Mouse (Mus musculus): ENCODE results near the gene Sds. TPM values are rescaled to one million over a fixed set of nuclear protein-coding genes. Genes with fewer than 3 reads are reported as not detected.
A peak's percentile ranks its signal among the peaks of the same experiment; 100 is the strongest.

The Sds gene
- total RNA-seq, 2 experiments from 2014 or later: not detected

DNA sequence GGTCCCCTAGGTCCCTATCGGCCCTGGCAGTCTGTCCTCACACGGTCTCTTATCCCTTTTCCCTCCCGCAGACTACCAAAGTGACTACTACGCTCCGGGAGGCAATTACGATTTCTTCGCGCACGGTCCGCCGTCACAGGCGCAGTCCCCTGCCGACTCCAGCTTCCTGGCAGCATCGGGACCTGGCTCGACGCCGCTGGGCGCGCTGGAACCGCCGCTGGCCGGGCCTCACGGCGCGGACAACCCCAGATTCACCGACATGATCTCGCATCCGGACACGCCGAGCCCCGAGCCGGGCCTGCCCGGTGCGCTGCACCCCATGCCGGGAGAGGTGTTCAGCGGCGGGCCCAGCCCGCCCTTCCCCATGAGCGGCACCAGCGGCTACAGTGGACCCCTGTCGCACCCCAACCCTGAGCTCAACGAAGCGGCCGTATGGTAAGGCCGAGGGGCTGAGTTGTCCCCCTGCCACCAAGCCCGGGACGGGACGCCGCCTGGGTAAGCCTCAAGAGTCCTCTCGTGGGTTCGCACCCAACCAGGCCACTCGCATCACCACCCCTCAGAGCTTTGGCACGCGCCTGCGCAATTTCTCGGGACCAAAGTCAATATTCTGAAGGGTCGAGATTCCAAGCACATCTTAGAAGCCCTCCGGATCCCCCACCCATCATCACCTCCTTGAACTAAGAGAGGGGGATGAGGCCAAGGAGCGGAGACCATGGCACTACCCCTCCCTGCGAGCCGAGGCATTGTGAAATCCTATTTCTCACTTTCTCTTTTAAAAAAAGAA lies 36.2 kb upstream of the Sds start:
- no peak for DNase-seq (ENCODE audit: low spot score in 2 of 2)

DNA sequence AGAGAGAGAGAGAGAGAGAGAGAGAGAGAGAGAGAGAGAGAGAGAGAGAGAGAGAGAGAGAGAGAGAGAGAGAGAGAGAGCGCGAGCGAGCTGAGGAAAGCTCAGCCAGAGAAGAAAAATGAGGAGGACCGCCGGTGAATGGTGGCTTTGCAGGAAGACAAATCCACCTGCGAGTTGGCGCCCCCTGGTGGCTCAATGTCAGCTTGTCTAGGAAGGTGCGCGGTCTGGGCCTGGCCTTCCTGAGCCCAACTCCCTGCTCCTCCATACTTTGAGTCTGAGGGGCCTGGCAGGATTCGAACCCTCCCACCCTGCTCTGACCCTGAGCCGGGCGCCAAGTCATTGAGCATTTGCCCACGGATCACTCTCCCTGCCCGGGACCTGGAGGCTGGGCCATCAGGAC lies 35.6 kb upstream of the Sds start:
- peak; percentile 77 to 85 for DNase-seq (ENCODE audit: low spot score in 2 of 2)

DNA sequence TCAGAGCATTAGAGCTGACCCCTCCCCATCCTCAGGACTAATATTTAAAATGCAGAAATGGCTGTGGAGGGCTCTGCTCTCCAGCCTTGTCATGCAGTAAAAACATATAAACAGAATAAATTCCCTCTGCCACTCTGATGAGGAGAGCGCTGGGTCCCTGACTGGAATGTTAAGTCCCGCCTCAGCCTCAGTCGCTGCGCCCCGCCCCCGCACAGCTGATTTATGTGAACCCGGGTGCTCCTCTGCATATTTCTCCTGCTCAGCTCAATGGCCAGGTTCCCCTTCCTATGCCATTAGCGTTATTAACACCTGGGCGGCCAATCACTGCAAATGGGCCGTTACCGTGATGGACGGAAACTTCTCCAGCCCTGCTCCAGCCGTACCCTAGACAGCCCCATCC lies 29.0 kb upstream of the Sds start:
- no peak for DNase-seq (ENCODE audit: low spot score in 2 of 2)

DNA sequence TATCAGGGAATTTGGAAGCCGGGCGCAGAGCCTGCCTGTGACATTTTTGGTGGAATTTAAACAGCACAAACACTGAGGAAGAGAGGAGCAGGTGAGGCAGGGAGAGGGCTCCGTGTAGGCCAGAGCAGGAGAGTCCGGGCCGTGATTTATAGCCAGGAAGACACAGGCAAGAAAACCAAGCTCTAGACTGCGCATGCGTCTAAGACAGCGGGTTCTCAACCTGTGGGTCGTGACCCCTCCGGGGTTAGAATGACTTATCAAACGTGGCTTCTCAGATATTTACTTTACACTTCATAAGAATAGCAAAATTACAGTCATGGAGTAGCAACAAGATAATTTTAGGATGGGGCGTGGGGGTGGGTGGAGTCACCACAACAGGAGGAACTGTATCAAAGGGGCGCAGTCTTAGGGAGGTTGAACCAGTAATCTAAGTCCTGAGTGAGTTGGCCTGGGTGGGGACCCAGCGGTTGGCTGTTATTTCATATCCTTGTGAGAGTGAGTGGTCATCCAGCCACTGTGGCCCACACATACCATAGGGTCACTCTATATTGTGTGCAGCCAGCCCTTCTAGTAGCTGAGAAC lies 21.5 kb upstream of the Sds start:
- no peak for DNase-seq (ENCODE audit: low spot score in 2 of 2)

DNA sequence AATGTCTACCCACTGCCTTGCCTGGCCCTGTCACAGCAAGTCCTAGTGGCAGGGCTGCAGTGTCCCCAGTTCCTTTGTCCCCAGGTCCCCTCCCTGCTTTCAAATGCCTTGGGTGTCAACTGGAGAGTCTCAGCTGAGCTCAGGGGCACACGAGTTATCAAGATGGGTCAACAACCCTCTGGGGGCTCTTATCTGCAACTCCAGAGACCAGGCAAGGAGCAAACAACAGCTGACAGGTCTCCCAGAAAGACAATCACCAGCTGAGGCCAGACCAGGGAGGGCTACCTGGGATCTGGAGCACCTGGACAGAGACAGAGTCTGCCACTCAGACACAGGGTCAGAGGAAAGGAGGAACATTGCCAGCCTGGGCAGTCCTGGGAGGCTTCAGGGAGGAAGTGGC lies 20.1 kb upstream of the Sds start:
- no peak for DNase-seq (ENCODE audit: low spot score in 2 of 2)

DNA sequence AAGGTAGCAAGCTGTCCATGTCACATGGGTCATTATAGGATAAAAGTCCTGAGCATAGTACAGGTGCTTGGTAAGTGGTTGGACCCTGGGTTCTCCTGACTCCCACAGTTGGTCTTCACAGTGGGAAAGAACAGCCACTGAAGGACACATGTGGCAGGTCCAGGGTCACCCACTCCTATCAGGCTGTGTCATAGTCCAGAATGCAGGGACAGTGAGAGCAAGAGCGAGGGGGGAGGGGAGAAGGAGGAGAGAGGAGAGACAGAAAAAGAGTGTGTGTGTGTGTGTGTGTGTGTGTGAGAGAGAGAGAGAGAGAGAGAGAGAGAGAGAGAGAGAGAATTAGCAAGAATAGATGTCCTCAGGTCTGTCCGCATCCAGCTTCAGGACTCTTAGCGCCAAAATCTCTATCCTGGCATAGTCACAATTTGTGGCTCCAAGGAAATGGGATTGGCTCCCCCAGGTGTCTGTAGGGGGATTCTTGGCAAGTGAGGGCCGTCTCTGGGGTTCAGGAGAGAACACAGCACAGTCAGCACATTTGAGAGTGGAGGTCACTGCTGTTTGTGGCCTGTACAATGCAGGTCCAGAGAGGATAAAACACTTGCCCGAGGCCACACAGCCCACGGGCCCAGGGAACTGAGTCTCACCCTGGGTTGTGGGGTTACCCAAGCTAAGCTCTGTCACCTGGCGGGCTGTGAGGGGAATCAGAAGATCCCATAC lies 19.3 kb upstream of the Sds start:
- no peak for DNase-seq (ENCODE audit: low spot score in 2 of 2)

DNA sequence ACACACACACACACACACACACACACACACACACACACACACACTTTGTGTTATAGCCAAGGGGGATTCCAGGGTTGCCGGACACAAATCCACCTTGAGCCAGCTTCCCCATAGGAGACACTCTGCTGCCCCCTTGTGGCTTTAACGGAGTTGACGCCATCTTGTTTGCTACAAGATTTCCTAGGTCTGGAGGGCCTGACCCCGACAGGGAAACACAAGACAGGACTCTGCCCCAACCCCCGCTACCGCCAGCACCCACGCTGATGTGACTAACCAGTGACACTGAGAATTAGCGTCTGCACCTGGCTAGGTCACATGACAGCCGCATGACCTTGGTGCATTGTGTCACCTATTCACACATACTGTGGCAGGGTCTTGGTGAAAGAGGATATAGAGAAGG lies 18.7 kb upstream of the Sds start:
- DNase-seq (ENCODE audit: low spot score in 2 of 2): peak in 1 of 2 experiments; percentile 56

DNA sequence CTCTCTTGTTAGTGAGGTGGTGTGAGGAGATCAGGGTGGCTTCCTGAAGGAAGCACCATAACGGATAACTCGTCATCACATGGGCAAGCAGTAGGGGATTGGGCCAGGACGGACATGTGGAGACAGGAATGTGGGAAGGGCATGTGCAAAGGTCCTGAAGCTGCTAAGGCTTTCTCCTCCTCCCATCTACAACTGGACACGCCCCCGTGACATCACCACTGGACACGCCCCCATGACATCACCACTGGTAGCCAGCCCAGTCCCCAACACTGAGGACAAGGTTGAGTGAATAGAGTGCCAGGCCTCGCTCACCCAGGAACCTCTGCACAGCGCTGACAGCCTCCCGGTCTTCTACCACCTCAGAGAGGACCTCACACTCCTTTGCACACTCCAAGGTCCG lies 17.2 kb upstream of the Sds start:
- no peak for DNase-seq (ENCODE audit: low spot score in 2 of 2)

DNA sequence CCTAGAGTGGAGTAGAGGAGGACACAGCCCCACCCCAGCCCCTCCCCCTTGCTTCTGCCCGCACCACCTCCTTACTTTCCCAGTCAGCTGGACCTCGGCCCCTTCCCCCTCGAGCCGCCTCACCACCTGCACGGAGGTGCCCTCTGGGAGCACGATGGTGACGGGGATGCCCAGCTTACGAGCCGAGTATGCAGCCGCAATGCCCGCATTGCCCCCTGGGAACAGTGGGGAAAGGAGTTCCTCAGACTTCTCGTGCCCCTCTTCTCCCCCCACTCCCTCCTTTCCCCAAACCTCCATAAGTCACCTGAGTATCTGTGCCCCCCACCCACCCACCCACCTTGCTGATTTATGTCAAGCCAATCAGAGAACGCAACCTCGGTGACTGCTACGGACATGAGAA lies 14.4 kb upstream of the Sds start:
- no peak for DNase-seq (ENCODE audit: low spot score in 2 of 2)

DNA sequence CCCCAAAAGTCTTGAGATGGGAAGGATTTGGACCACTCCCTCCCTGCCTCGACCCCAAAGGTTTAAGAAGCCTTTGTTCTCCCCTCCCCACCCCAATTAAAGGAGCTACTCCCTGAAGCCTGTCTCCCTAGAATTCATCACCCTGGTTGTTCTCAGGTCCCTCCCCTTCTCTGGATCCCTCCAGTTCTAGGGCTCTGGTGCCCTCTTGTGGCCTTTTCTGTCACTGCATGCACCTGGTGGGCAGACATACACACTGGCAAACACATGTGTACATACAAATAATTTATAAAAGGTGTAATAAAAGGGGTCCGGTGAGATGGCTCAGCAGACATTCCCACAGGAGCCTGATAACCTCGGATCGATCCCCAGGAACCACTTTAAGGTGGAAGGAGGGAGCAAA lies 12.0 kb upstream of the Sds start:
- DNase-seq (ENCODE audit: low spot score in 2 of 2): no peak

DNA sequence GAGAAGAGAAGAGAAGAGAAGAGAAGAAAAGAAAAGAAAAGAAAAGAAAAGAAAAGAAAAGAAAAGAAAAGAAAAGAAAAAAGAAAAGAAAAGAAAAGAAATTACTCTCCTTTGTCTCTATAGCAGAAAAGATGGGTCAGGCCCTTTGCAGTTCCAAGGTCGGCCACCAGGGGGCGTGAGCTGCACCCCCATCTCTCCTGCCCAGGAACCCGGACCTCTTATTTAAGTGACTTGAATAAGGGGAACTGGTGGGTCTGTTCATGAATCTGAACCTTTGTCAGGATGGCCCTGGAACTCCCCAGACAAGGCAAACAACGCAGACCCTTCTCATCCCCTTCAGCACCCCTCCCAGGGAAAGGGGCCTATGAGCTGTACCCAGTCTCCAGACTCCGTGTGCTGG lies 11.3 kb upstream of the Sds start:
- no peak for DNase-seq (ENCODE audit: low spot score in 2 of 2)

DNA sequence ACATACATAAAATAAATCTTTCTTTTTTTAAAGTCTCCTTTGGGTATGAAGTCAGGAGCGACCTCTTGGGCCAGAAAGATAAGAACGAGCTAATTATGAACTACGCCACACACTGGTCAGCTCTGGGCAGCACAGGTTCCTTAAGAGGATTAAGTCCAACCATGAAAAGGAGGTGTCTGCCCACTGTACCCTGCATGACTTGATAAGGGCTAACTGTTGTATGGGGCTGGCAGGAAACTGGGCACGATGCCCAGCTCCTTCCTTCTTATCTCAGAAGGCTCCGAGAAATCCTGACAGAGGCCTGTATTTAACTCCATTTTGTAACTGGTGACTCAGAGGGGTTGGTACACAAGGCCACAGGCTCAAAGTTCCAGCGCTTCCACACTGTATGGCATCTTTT lies 10.5 kb upstream of the Sds start:
- DNase-seq (ENCODE audit: low spot score in 2 of 2): no peak

DNA sequence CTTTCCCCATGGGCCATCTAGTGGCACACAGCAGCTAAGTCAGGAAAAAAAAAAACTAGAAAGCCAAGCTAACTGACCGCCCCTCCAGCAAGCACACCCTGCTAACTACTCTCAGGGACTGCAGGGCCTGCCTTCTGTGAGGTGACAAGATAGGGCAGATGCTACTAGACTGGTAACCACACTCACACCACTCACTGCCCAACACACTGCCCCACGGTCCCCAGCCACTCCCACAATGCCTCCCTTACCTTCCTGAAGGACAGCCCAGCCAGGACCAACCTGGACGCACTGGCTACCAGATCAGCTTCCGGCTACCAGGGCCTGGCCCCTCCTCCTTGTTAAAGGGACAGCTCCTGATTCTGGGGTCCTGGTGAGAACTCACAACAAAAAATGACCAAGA lies 9.3 kb upstream of the Sds start:
- no peak for DNase-seq (ENCODE audit: low spot score in 2 of 2)

DNA sequence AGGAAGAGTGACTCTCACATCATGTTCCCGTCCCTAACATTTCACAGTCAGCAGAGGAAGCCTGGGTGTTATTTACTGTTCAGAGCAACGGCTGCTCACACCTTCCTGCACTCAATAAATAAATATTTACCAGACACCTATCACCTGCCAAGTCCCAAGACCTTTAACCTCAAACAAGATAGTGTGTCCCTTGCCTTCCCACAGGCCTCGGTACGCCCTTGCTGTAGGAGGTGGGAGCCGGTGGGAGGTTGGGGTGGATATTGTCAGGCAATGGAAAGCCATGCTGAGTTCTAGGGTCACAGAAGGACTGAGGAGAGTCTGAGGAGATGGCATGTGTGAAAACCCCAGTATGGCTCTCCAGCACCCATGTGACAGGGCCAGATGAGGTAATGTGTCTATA lies 8.0 kb upstream of the Sds start:
- no peak for DNase-seq (ENCODE audit: low spot score in 2 of 2)

DNA sequence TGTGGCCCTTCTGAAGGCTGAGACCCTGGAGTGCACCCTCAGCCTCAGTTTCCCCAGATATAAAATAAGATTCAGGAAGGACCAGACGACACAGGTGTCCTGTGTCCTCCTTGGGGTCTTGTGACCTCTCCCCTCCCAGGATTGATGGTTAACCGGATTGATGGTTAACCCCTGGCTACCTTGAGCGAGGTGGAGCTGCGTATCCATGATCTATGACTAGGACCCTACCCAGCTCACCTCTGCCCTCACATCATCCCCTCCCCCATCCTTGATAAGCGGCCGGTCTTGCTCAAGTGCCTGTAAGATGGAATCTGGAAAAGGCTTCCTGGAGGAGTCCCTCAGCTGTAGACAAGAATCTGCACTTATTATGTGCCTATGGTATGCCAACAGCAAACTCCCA lies 7.5 kb upstream of the Sds start:
- DNase-seq (ENCODE audit: low spot score in 2 of 2): no peak

DNA sequence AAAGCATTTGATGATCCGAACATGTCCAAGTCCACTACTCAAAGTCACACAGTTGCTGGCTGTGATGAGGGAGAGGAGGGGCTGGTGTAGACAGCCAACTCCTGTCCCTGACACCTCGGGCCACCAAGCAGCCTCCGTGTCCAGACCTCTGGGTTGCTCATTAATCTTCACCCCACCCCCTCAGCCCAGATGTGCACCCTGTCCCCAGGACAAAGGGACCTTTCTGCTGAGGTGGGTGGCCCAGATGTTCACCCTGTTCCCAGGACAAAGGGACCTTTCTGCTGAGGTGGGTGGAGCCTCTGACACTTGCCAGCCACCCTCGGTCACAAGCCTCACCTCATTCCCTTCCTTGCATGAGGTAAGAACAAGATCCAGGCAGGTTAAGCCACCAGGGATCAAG lies 4.8 kb upstream of the Sds start:
- DNase-seq (ENCODE audit: low spot score in 2 of 2): no peak

DNA sequence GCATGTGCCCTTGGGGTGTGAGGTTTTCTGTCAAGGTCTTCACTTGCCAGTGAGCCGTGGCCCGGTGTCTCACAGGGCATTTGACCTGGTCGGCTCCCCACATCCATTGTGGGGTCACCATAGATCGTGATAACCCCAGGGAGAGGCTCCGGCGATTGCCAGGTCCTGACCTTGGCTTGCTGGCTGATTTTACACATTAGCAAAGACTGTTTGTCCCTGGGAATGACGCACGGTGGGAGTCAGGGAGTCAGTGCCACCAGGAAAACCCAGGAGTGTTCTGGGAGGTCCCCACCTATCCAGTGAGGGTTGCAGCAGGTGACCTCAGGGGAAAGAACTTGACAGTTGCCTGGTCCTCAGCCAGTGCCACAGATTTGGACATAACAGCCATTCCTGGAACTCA lies 3.6 kb upstream of the Sds start, which contains the start of gene Sdsl:
Sdsl (minus strand) TSS at position 41 of the 400 bp plus-strand sequence.
- no peak for DNase-seq (ENCODE audit: low spot score in 2 of 2)

DNA sequence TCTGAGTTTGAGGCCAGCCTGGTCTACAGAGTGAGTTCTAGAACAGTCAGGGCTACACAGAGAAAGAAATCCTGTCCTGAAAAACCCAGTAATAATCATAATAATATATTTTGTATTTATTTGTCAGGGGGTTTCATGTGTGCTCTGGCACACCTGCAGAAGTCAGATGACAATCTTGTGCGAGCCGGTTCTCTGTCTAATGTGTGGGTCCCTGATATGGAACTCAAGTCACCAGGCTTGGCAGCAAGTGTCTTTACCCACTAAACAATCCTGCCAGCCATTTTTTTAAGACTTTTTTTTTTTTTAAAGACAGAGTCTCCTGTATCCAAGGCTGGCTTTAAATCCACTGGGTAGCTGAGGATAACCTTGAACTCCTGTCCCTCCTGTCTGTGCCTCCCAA lies 3.0 kb upstream of the Sds start:
- DNase-seq (ENCODE audit: low spot score in 2 of 2): no peak

DNA sequence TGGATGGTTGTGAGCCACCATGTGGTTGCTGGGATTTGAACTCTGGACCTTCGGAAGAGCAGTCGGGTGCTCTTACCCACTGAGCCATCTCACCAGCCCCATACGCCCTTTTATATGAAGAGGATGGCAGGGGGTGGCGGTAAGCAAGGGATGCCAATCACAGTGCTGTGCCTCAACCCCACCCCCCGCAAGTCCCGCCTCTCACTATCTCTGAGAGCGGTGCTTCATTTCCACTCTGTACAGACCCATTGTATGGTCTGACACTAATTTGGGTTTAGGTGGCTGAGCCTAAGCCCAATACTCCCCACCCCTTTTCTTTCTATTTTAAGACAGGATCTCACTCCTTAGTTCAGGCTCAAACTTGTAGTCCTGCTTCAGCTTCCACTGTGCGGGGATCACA lies 465 bp upstream of the Sds start:
- DNase-seq (ENCODE audit: low spot score in 2 of 2): no peak

DNA sequence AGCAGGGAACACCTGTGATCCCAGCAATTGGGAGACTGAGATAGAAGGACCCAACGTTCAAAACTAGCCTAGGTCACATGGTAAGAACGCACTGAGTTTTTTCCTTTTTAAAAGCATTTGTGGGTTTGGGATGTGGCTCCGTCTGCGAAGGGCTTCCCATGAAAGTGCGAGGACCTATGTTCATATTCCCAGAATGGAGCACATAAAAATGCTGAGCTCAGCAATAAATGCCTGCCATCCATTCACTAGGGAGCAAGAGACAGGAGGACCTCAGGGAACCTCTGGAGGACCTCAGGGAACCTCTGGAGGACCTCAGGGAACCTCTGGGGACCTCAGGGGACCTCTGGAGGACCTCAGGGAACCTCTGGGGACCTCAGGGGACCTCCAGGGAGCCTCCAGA lies 1.7 kb downstream of the Sds start:
- no peak for DNase-seq (ENCODE audit: low spot score in 2 of 2)

DNA sequence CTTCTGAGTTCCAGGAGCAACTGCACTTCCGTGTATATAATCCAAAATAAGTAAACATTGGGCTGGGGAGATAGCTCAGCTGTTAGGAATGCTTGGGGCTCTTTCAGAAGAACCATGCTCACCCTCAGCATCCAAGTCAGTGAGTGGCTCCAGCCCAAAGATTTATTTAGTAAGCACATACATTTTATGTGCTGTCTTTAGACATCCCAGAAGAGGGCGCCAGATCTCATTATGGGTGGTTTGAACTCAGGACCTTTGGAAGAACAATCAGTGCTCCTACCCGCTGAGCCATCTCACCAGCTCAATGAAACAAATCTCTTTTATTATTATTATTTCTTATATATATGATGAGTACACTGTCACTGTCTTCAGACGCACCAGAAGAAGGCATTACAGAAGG lies 3.2 kb downstream of the Sds start:
- DNase-seq (ENCODE audit: low spot score in 2 of 2): no peak

DNA sequence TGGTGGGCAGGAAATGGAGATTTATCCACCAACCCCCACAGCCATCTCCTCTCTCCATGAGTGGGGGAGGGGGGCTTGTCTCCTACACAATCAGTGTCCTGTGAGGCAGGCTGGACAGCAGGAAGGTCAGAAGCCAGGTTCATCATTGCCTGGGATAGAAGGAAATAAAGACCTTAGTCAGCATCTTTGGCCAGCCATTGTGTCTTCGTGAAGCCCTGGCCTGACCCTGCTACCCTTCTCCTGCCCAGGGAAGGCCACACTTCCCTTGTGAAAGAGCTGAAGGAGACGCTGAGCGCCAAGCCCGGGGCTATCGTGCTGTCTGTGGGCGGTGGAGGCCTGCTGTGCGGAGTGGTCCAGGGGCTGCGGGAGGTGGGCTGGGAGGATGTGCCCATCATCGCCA lies 4.9 kb downstream of the Sds start:
- no peak for DNase-seq (ENCODE audit: low spot score in 2 of 2)

DNA sequence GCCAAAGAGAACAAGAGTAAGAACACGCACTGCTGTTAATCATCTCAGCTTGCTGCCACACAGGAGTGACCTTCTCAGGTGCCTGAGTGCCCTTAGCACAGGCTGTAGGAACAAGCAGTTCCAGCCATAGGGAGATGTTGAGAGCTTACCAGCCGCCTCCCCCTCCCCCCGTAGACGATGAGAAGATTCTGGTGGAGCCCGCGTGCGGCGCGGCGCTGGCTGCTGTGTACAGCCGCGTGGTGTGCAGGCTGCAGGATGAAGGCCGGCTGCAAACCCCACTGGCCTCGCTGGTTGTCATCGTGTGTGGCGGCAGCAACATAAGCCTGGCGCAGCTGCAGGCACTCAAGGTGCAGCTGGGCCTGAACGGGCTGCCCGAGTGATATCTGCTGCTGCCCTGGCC lies 7.1 kb downstream of the Sds start:
- no peak for DNase-seq (ENCODE audit: low spot score in 2 of 2)
